Mouse (Mus musculus) kidney, embryonic 15.5 days (tissue): Measurements from ENCODE around the gene Rexo4. TPM values are rescaled to one million over a fixed set of nuclear protein-coding genes. Genes with fewer than 3 reads are reported as not detected.

Experiments used
- ATAC-seq: fragments of 200-750 bp; cut with Nextera tagmentation; replicated peaks from 2 replicates; pipeline ENCODE4 v1.8.0; 2017; ENCODE audit warnings: moderate TSS enrichment; ENCODE audit not compliant: low FRiP score
- H3K27ac ChIP-seq: fragments of 300-500 bp; sonication (generic); 2 replicates; pipeline ENCODE4 v1.5.1; 2015; ENCODE audit warnings: mild to moderate bottlenecking, inconsistent platforms
- H3K27me3 ChIP-seq: fragments of 300-500 bp; sonication (generic); 2 replicates; pipeline ENCODE4 v1.6.1; 2015; ENCODE audit warnings: inconsistent platforms
- H3K36me3 ChIP-seq: fragments of 300-500 bp; sonication (generic); 2 replicates; pipeline ENCODE4 v1.6.1; 2015; ENCODE audit warnings: inconsistent platforms
- H3K4me1 ChIP-seq: fragments of 300-500 bp; sonication (generic); 2 replicates; pipeline ENCODE4 v1.6.1; 2015; ENCODE audit warnings: inconsistent platforms
- H3K4me2 ChIP-seq: fragments of 300-500 bp; sonication (generic); 2 replicates; pipeline ENCODE4 v1.6.1; 2015; ENCODE audit warnings: moderate library complexity, mild to moderate bottlenecking, inconsistent platforms
- H3K4me3 ChIP-seq: fragments of 300-500 bp; sonication (generic); replicated peaks from 2 replicates; pipeline ENCODE4 v1.5.1; 2015; ENCODE audit warnings: mild to moderate bottlenecking, inconsistent platforms
- H3K9ac ChIP-seq: fragments of 300-500 bp; sonication (generic); 2 replicates; pipeline ENCODE4 v1.6.1; 2015; ENCODE audit warnings: mild to moderate bottlenecking, inconsistent platforms
- H3K9me3 ChIP-seq: fragments of 300-500 bp; sonication (generic); replicated peaks from 2 replicates; pipeline ENCODE4 v1.6.1; 2016; ENCODE audit warnings: inconsistent platforms
- whole genome bisulfite sequencing: fragments of 180-500 bp; shearing (Covaris S2); methylation state at CpG from one replicate; pipeline ENCODE4 v1.1.7; 2015; ENCODE audit warnings: mixed read lengths; 5-methylcytosine and 5-hydroxymethylcytosine counted together
- polyA plus RNA-seq: library from polyadenylated mRNA; unstranded; fragments of >200 nt; fragmentation: Nextera tagmentation; extraction: Ambion mirVana; gene quantifications from 2 replicates; pipeline ENCODE4 v1.2.1, GENCODE M21; 2015

Rexo4 gene
- 49.7 and 50.1 TPM in 2 replicates for polyA plus RNA-seq

GRCm38 (mm10) chr2:26963923-26964723, at the start of gene Rexo4:
Gene Rexo4 (minus strand): TSS chr2:26964386.
- Histone ChIP-seq H3K4me1 (peaks cover 34% of the 10 kb centered on the region), H3K4me2 (peak within 1 kb of the TSS; percentile 83), H3K9ac (peak within 1 kb of the TSS; percentile 92), H3K27me3 (no peaks in the 10 kb centered on the region), H3K9me3 (no peaks in the 10 kb centered on the region), H3K4me3 (peak within 1 kb of the TSS; percentile 93), H3K27ac (peak within 1 kb of the TSS; percentile 100), H3K36me3 (peaks cover 33% of the 10 kb centered on the region)
- WGBS = under 1% methylated on average over 50 of the region's 50 CpGs
- ATAC-seq = peak; percentile 94

GRCm38 (mm10) chr2:27009714-27010244, 45.6 kb upstream of the Rexo4 start, which contains the start of gene Cacfd1:
Gene Cacfd1 (plus strand): TSS chr2:27009926.
- ATAC-seq = peak; percentile 97
- WGBS = under 1% methylated on average over 43 of the region's 43 CpGs
- H3K4me1 ChIP-seq = peaks cover 23% of the 10 kb centered on the region

GRCm38 (mm10) chr2:27007701-27008100, 43.5 kb upstream of the Rexo4 start:
- no peaks in the 10 kb centered on the region for H3K36me3 ChIP-seq
- H3K27me3 ChIP-seq = no peaks in the 10 kb centered on the region
- no peak overlapping the region for H3K4me2 ChIP-seq
- H3K27ac ChIP-seq = no peak overlapping the region
- no peak for ATAC-seq
- peaks cover 23% of the 10 kb centered on the region for H3K4me1 ChIP-seq
- 74% methylated on average over 7 of the region's 7 CpGs for WGBS
- H3K9me3 ChIP-seq = no peaks in the 10 kb centered on the region
- no peak overlapping the region for H3K9ac ChIP-seq
- no peak overlapping the region for H3K4me3 ChIP-seq

More at GRCm38 (mm10) chr2:27009714-27010244, 45.6 kb upstream of the Rexo4 start, which contains the start of gene Cacfd1:
- peak within 1 kb of the TSS; percentile 80 for H3K4me3 ChIP-seq
- no peaks in the 10 kb centered on the region for H3K9me3 ChIP-seq
- peaks cover 15% of the 10 kb centered on the region for H3K36me3 ChIP-seq
- H3K9ac ChIP-seq = peak within 1 kb of the TSS; percentile 87
- H3K27ac ChIP-seq = peak within 1 kb of the TSS; percentile 90
- peak within 1 kb of the TSS; percentile 79 for H3K4me2 ChIP-seq
- no peaks in the 10 kb centered on the region for H3K27me3 ChIP-seq

GRCm38 (mm10) chr2:27006255-27006654, 42.1 kb upstream of the Rexo4 start:
- 69% methylated on average over 4 of the region's 4 CpGs for WGBS

GRCm38 (mm10) chr2:26997993-26998392, 33.8 kb upstream of the Rexo4 start:
- Histone ChIP-seq H3K4me2 (no peak overlapping the region), H3K4me3 (no peak overlapping the region), H3K9ac (no peak overlapping the region), H3K36me3 (no peaks in the 10 kb centered on the region), H3K27me3 (no peaks in the 10 kb centered on the region), H3K9me3 (no peaks in the 10 kb centered on the region), H3K4me1 (no peaks in the 10 kb centered on the region), H3K27ac (no peak overlapping the region)
- ATAC-seq = no peak
- 94% methylated on average over 7 of the region's 7 CpGs for WGBS

More at GRCm38 (mm10) chr2:27006255-27006654, 42.1 kb upstream of the Rexo4 start:
- no peaks in the 10 kb centered on the region for H3K27me3 ChIP-seq
- no peak overlapping the region for H3K4me2 ChIP-seq
- ATAC-seq = no peak
- H3K9me3 ChIP-seq = no peaks in the 10 kb centered on the region
- no peaks in the 10 kb centered on the region for H3K36me3 ChIP-seq
- peaks cover 16% of the 10 kb centered on the region for H3K4me1 ChIP-seq
- H3K27ac ChIP-seq = no peak overlapping the region
- H3K9ac ChIP-seq = no peak overlapping the region
- H3K4me3 ChIP-seq = no peak overlapping the region

- no peak overlapping the region for H3K27ac ChIP-seq
- no peaks in the 10 kb centered on the region for H3K9me3 ChIP-seq
- no peaks in the 10 kb centered on the region for H3K4me1 ChIP-seq
- no peak overlapping the region for H3K4me2 ChIP-seq
- no peaks in the 10 kb centered on the region for H3K27me3 ChIP-seq
- H3K9ac ChIP-seq = no peak overlapping the region
- no peak overlapping the region for H3K4me3 ChIP-seq
- no peak for ATAC-seq
- WGBS = 90% methylated on average over 1 of the region's 1 CpGs
- no peaks in the 10 kb centered on the region for H3K36me3 ChIP-seq
Observed at GRCm38 (mm10) chr2:26997498-26997897, 33.3 kb upstream of the Rexo4 start.

- ATAC-seq = no peak
- 74% methylated on average over 3 of the region's 3 CpGs for WGBS
- Histone ChIP-seq H3K9ac (no peak overlapping the region), H3K27me3 (no peaks in the 10 kb centered on the region), H3K4me2 (no peak overlapping the region), H3K36me3 (no peaks in the 10 kb centered on the region), H3K4me3 (no peak overlapping the region), H3K9me3 (no peaks in the 10 kb centered on the region), H3K27ac (no peak overlapping the region), H3K4me1 (no peaks in the 10 kb centered on the region)
Observed at GRCm38 (mm10) chr2:26993936-26994335, 29.8 kb upstream of the Rexo4 start.

- H3K27me3 ChIP-seq = no peaks in the 10 kb centered on the region
- WGBS = 89% methylated on average over 5 of the region's 5 CpGs
- H3K4me1 ChIP-seq = no peaks in the 10 kb centered on the region
- no peaks in the 10 kb centered on the region for H3K9me3 ChIP-seq
- no peaks in the 10 kb centered on the region for H3K36me3 ChIP-seq
- no peak for ATAC-seq
- H3K9ac ChIP-seq = no peak overlapping the region
- no peak overlapping the region for H3K4me2 ChIP-seq
- no peak overlapping the region for H3K4me3 ChIP-seq
- H3K27ac ChIP-seq = no peak overlapping the region
Observed at GRCm38 (mm10) chr2:26984640-26985039, 20.5 kb upstream of the Rexo4 start.

- Histone ChIP-seq H3K9me3 (no peaks in the 10 kb centered on the region), H3K4me3 (no peak overlapping the region), H3K9ac (no peak overlapping the region), H3K36me3 (no peaks in the 10 kb centered on the region), H3K4me2 (no peak overlapping the region), H3K27me3 (no peaks in the 10 kb centered on the region), H3K27ac (no peak overlapping the region), H3K4me1 (no peaks in the 10 kb centered on the region)
- WGBS = 68% methylated on average over 2 of the region's 2 CpGs
- no peak for ATAC-seq
Observed at GRCm38 (mm10) chr2:26984179-26984578, 20.0 kb upstream of the Rexo4 start.

- 85% methylated on average over 1 of the region's 1 CpGs for WGBS
- no peaks in the 10 kb centered on the region for H3K4me1 ChIP-seq
Observed at GRCm38 (mm10) chr2:26980361-26980760, 16.2 kb upstream of the Rexo4 start.

GRCm38 (mm10) chr2:26973960-26974359, 9.8 kb upstream of the Rexo4 start:
- Histone ChIP-seq H3K27ac (no peak overlapping the region), H3K9ac (no peak overlapping the region), H3K9me3 (no peaks in the 10 kb centered on the region), H3K4me2 (no peak overlapping the region), H3K4me1 (no peaks in the 10 kb centered on the region), H3K4me3 (no peak overlapping the region), H3K36me3 (no peaks in the 10 kb centered on the region), H3K27me3 (no peaks in the 10 kb centered on the region)
- 45% methylated on average over 4 of the region's 4 CpGs for WGBS
- ATAC-seq = no peak

More at GRCm38 (mm10) chr2:26980361-26980760, 16.2 kb upstream of the Rexo4 start:
- Histone ChIP-seq H3K9me3 (no peaks in the 10 kb centered on the region), H3K4me3 (no peak overlapping the region), H3K36me3 (no peaks in the 10 kb centered on the region), H3K4me2 (no peak overlapping the region), H3K27me3 (no peaks in the 10 kb centered on the region), H3K9ac (no peak overlapping the region), H3K27ac (no peak overlapping the region)
- no peak for ATAC-seq

GRCm38 (mm10) chr2:26973116-26973515, 8.9 kb upstream of the Rexo4 start, which contains the start of gene Adamts13:
Gene Adamts13 (plus strand): TSS chr2:26973416.
- no peak for ATAC-seq
- Histone ChIP-seq H3K4me3 (no peak within 1 kb of the TSS), H3K9me3 (no peaks in the 10 kb centered on the region), H3K27ac (no peak within 1 kb of the TSS), H3K4me2 (0 out of 2 replicates have a peak within 1 kb of the TSS, but pooled peaks have one; percentile 19), H3K4me1 (no peaks in the 10 kb centered on the region), H3K27me3 (no peaks in the 10 kb centered on the region), H3K9ac (no peak within 1 kb of the TSS), H3K36me3 (no peaks in the 10 kb centered on the region)
- WGBS = 81% methylated on average over 3 of the region's 3 CpGs
